Mouse (Mus musculus) granulocyte monocyte progenitor cell, adult 5-6 weeks (primary cell): Measurements from ENCODE around the gene Plekhm2. TPM values are rescaled to one million over a fixed set of nuclear protein-coding genes. Genes with fewer than 3 reads are reported as not detected.

Experiments
- ATAC-seq: replicated peaks from 2 replicates; pipeline ENCODE4 v1.8.0; 2016; ENCODE audit warnings: mild to moderate bottlenecking, moderate TSS enrichment, inconsistent platforms; ENCODE audit not compliant: poor library complexity, severe bottlenecking
- total RNA-seq, 2 experiments: library from RNA; stranded (forward) in 1 of 2; stranded (reverse) in 1 of 2; fragments of 200-712, 200-1000 nt in 1 of 2; fragments of >200 nt in 1 of 2; fragmentation: Nextera tagmentation in 1 of 2; gene quantifications; 2 replicates each; pipeline ENCODE4 v1.2.3; 2014 to 2017

Gene Plekhm2
- total RNA-seq, 2 experiments from 2014 or later: 11.2 to 11.5 TPM

DNA sequence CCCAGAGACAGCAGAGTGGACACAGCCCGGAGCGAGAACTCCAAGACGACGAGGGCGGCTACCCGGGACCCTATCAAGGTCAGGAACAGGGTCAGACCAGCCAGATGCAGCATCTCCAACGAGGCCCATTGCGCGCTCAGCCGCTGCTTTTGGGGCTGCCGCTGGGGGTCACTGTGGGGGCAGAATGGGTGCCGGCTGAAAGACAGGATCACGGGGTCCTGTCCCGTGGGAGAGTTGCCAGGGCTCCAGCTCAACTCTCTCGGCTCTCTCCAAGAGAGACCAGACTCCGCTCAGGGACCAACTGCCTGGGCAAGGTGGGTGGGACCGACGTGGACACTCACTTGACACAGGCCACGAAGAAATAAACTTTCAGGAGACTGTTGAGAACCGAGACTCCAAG is 47.4 kb downstream of the Plekhm2 start:
- peak; percentile 76 for ATAC-seq

DNA sequence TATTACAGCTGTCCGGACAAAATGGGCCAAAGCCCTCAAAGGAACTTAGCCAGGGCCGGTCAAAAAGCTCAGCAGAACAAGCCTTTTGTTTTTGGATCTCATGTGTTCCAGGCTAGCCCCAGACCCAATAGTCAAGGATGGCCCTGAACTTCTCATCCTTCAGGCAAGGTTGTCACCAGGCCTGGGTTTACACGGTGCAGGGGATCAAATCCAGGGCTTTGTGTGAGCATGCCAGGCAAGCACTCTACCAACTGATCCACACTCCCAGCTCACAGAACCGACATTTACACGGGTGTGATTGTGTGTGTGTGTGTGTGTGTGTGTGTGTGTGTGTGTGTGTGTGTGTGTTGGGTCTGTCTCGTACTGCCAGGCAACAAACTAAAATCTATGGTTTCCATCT is 47.9 kb downstream of the Plekhm2 start:
- no peak for ATAC-seq

DNA sequence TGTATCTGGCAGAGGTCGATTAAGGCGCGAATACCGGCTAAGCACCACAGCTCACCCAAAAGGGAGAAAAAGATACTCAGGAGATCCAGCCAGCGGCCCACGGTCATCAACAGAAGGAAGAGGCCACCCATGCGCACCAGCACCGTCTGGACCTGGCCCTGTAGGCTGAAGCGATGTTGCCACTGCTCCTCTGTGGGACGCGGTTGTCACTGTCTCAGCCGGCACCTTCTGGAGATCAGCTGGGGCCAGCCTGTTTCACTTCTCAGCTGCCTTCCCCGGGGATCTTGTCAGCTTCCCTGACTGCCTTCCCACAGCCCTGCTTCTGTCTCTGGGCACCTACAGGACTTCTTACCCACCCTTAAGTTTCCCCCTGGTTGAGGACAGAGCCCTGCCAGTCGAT is 49.8 kb downstream of the Plekhm2 start:
- ATAC-seq: no peak

DNA sequence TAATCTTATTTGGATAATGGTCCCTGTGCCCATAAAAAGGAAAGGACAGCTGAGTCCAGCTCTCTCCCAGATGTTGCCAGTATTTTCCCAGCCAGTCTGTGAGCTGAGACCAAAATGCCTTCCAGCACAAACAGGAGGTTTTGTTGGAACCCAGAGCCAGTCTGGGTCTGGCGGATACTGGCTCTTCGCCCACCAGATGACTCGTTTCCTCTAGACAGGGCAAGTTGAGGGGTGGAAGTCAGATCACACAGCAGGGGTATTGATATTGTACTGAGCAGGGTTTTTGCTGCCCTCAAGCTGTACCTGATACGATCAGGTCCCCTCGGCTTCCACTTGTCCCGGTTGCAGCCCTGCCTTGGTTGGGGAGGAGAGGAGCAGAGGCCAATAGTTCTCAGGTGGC is 55.2 kb downstream of the Plekhm2 start:
- no peak for ATAC-seq

DNA sequence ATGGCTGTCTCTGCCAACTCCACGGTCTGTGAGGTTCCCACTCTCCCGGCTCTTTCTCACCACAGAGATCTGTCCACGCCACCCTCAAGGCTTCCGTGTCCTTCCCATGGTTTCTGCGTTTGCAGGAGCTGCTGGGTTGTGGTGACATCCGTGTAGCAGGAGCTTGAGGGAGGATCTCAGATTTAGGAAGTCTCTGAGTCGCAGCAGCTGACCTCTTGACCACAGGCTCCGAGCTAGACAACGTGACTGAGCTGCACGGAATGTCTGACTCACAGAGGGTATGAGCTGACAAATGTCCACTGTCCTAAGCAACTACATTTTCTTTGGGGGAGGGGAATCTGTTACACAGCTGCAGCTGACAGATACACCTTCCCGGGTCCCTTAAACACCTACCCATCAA is 58.8 kb downstream of the Plekhm2 start, which contains the start of gene Fblim1:
Gene Fblim1, minus strand, starts transcription at position 236 of the 400 bp plus-strand sequence.
- ATAC-seq: no peak; the same call in 1 of the 2 replicates

DNA sequence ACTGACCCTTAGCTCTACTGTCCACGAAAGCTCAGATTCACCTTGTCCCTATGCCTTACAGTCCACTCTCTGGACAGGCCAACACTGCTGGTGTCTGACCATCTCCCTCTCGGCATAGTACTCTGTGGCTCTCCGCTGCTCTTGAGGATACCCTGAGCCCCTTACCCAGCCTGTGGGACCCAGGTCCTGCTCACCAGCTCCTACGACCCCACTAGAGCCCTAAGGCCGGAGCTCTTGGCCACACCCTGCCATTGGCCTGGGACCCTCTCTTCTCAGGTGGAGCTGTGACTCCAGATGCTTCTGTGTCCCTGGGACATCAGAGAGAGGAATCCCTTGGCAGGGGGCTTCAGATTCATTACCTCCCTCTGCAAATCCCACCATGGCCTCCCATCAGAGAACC is 59.3 kb downstream of the Plekhm2 start:
- ATAC-seq: no peak

DNA sequence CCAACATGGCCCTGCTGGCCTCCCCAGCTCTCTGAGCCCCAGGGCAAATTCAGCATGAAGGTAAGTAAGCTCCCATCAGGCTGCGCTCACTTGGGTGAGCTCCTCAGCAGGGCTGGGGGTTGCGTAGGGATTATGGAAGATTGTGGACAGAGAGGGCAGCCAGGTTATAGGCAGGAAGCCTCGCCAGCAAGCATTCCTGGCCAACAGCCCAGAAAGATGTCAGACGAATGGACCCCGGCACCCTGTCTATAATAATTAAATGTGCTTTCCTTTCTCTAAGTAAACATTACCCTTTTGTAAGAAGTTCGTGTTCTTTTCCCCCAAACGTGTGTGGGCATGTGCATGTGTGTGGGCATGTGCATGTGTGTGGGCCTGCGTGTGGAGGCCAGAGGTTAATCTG is 60.2 kb downstream of the Plekhm2 start:
- ATAC-seq: no peak

DNA sequence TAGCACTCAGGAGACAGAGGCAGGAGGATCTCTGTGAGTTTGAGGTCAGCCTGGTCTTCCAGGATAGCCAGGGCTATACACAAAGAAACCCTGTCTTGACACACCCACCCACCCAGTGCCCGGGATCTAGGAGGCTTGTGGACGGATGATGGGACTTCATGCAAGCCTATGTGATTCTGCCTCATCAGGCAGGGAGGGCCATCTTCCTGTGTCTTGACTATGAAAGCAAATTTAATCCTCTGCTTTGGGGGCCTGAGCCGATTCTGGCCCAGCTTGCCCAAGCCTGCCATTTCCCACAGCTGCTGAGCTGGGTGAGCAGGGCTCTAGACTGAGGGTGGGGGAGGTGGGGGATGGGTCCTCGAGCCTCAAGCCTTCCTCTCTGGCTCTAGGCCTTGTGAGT is 60.8 kb downstream of the Plekhm2 start:
- no peak for ATAC-seq

DNA sequence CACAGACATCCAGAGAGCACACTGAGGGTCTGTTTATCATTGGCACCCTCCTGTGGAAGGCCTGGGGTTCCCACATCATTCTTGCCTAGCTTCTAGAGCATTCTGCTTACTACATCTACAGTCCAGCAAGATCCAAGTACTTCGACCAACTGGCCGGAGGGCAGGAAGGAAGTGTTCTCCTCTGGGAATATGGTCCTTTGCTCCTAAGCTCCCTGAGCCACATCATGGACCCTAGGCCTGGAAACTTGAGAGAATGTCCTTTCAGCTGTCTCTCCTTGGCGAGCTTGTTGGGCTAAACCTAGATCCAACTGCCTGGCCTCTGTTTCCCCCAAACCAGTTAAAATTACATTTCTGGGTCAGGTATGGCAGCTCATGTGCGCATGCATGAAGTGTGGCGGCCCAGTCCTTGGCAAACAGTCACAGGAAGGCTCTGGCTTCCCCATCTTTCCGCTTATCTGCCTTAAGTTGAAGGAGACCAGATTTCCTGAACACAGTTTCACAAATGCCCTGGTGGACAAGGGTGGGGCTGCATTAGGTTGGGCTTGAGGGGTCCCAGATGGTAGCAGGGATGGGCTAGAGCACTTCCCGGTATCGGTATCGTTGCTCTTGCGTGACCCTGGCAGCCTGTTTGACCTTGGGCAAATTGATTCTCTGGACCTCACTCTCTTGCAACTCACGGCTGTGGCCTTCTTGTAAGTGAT is 62.0 kb downstream of the Plekhm2 start:
- peak; percentile 73 for ATAC-seq

DNA sequence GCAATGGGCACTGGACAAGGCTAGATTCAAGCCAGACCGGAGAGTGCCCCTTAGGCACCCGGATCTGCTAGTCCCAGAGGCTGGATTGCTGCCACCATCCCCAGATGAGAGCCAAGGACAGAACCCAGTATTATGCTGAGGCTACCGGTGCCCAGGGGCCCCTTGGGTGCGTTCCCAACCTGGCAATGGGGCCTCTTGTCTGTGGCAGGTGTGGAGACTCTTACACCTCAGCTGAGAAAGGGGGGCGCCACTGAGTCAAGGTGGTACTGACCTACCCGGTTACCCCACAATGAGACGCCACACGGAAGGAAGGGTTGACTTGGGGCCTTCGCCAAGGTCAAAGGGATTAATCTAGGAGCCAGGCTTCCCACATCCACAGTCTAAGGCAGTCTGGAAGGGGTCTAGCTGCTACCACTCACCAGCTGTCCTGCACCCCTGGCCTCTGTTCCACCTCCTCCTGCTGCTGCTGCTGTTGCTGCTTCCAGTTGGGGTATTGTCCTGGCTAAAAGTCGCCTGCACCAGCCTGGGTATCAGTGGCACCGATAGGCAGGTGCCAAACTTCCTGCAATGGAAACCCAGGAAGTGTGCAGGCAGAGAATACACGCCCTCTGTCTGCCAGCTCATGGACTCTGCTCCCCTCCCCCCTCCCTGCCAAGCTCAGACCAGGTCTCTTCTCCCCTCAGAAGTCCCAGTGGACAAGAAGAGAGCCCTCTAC is 63.4 kb downstream of the Plekhm2 start:
- ATAC-seq: no peak

DNA sequence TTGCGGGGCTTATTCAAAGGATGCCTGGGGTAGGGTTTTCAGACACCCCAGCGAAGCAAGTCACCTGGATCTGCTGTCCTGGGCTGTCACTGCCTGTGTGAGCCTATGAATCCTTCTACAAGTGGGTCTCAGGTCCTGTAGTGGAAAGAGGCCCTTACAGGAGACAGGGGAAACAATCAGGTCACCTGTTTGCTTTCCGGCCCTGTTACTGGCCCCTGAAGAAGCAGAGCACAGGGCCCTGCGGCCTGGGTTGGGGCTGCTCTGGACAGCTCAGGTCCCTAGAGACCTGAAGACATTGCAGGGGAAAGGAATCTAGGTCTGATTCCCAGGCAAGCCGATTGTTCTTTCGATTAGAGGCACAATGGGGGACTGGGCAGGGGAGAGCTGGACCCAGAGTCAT is 64.3 kb downstream of the Plekhm2 start:
- no peak for ATAC-seq

DNA sequence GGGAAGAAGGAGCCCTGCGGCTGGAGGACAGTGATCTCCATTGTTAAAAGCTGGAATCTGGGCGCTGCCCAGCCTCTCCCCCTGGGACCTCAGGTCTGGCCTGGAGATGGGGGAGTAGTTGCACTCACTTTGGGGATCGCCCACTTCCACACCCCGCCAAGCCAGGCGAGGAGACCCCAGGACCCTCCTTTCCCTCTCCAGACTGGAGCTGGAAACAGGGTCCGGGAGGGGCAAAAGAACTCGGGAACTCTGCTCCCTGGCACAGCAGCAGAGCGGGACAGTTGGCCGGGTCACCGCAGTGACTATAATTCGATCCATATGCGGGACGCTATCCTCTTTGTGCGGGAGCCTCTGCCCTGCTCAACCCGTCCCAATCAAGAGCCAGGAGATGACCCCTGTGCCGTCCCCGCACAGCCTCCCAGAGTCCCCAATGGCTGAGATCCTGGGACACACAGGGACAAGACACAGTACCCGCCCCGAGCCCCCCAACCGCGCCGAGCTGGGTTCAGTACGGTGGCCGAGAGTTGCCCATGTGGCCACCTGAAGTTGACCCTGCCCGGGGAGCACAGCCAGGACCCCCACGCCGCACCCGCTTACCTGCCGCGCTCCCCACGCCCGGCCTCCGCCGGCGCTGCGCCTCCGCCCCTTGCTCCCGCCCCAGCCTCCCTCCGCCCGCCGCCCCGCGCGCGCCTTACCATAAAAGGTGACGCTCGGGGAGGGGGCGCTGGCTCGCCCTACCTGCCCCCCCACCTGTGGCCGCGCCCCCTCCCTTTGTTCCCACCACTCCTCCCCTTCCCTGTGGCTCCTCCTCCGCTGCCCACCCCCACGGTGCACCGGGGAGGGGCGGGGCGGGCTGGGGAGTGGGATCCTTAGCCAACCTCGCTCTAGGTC is 65.2 kb downstream of the Plekhm2 start:
- no peak for ATAC-seq

DNA sequence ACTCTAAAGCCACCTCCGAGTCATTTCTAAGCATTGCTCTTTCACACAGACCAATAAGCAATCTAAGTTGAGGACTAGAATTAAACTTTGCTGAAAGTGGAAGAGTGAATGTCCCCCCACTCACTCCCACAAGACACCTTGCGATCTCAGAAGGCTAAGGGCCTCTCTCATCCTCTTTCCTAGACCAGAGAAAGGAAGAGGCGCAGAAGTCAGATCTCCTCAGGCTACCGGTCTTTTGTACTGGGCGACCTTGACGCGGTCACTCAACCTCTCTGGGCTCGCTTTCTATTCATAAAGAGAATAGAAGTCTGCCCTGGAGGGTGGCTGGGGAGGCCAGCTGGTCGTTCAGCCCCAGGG is 65.8 kb downstream of the Plekhm2 start:
- ATAC-seq: no peak

DNA sequence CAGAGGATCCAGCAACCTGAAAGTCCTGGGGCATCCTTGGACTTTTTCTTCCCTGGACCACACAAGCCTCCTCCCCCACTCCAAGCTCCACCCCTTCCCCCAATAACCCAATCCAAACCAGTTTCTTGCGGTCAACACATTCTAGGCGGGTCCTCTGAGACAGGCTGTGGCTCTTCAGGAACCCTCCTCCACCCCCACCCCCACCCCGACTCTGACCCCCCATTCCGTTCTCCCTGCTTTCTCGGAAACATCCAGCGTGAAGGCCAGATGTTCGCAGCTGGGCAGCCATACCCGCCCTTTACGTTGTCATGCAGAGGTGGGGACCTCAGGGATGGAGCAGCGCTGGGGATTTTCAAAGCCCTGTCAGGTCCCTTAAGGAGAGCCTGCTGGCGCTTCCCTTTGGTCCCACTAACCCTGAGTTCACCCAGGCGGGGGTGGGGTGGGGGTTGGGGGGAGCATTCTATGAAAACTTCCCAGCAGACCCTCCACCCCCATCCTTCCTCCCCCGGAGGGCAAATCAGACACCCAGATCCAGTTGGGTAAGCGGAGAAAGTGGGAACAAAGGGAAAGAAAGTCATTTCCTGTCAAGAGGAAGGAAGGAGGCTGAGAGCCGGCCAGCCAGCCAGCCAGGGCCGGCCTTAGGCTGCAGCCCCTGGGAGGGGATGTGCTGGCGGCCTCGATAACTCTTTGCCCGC is 66.4 kb downstream of the Plekhm2 start:
- no peak for ATAC-seq

DNA sequence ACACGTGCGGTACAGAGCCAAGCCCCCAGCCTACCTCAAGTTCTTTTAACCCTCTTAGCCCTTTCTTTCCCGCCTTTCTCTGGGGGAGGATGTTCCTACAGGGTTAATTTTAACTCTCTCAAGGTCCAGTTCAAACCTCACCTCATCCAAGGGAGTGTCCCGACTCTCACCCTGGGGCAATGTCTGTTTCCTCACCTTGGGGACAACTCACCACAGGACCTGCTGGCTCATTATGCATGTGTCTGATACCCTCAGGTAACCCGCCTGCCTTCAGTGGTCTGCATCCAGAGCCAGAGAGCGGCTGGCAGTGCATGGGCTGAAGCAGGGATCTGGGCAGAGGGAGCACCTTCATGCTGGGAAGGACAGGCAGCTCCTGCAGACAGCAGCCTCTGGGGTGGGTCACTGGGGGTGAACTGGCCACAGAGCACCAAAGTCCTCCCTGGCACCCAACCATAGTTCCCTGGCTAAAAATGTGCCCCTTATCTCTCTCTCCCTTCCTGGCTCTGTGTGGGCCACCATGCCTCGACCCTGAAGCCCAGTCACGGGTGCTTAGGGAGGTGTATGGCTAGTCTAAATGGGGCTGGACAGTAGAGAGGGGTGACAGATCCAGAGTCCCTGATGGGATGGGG is 67.9 kb downstream of the Plekhm2 start:
- ATAC-seq: no peak

DNA sequence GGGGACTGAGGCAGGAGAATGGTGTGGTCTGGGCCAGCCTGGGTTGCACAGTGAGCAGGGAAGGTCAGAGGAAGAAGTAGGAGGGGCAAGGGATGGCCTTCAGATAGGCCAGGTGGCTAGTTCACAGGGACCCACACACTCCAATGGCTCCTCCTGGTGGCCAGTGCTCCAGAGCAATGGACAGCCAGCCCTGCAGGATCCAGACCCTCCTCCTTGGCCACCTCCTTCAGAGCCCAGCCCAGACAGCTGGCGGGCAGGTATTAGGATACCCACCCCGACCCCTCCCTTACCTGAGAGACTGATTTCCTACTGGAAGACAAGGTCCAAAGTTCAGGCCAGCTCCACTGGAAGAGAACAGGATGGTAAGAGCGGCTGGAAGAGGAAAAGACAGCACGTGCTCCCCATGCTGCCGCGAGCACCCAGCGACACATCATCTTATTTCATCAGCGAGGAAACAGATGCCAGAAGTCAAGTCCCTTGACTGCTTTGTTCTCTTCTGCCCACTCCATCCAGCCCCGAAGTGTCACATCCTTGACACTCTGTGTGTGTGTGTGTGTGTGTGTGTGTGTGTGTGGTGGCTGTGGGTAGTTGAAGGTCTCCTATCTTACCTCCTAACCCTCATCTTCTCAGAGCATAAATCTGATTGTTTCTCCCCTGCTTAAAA is 69.0 kb downstream of the Plekhm2 start:
- peak; percentile 43 for ATAC-seq

DNA sequence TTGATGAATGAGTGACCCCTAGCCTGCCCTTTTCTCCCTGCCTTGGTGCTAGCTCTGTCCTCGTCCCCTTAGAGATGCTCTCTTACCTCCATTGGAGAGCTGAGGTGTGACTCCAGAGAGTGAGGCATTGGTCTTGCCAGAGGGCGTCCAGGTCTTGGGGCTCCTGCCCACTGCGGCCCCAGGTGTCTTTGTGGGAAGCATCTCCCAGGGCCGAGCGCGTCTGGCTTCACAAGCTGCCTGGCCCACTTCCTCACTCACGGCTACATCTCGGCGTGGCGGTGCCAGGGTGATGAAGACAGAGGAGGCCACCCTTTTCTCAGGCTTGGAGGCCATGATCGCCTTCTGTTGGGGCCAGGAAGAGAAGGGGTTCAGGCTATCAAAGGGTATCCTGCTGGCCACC is 69.6 kb downstream of the Plekhm2 start:
- ATAC-seq: no peak

DNA sequence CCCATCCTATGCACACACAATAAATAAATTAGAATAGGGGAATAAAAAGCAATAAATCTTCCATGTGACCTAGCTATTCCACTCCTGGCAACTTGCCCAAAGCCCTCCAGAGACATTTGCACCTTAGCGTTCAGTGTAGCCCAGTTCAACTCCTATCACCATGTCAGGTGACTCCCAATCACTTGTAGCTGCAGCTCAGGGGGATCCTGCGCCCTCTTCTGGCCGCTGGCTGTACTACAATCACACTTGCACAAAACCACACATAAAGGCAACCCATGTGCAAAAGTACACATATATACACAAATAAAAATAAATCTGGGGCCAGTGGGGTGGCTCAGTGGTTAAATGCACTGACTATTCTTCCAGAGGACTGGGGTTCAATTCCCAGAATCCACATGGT is 73.2 kb downstream of the Plekhm2 start:
- ATAC-seq: peak; percentile 70

DNA sequence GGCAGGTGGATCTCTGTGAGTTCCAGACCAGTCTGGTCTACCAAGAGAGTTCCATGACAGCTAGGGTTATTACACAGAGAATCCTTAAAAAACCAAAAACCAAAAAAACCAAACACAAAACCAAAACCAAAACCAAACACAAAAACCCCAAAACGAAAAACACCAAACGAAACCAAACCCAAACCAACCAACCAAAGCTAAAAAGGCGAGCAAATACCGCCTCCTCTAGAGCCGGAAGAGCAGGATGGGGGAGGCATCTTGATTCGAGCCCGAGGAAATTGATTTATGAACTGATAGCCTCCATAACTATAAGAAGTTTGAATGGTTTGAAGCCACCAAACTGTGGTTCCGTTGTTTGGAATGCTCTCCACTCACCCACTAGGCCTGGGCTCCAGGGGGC is 80.8 kb downstream of the Plekhm2 start:
- ATAC-seq: no peak

DNA sequence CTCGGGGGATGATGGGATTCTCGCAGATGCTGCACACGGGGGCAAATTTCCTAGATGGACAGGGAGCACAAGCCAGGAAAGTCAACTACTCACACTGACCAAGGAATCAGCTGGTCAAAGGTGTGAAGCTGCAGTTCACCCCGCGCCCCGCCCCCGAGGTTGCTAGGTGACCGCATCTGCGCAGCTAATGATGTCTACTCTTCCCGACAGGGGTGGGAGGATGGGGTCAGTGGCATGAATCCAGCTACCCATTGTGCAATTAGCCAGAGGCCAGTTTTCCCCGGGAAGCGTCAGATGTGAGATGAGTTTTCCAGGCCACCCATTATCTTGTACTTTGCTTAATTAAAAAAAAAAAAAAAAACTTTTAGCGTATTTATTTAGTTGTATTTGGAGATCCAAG is 83.6 kb downstream of the Plekhm2 start:
- no peak for ATAC-seq
